Mouse (Mus musculus) urinary bladder, postnatal 4 days (tissue): ENCODE results near the gene Kcnq5.
"Not testable (repeated sequence)": the region's sequence is repeated elsewhere in the genome, so short reads cannot be mapped to it uniquely, and the experiment has no call there.

ENCODE experiments used
- DNase-seq, 2 experiments: peaks; one replicate each; pipeline ENCODE4 v3.0.0; 2021 to 2022; ENCODE audit warnings: low spot score in 2 of 2

The Kcnq5 gene

DNA sequence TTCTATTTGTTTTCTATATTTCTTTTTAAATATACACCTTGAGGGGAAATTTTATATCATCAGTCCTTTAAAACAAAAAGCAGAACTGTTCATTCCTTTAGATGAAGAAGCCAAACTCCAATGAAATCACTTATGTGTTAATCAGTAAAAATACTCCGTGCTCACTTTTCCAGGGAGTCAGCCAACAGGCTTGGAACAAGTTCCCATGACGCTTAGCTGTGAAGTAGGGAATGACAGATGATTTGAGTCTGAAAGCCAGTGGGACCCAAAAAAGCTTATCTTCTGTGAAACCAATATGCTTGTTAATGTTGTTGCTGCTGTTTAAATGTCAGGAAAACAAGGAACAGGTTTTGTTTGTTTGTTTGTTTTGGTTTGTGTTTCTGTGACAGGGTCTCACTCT is 326.3 kb downstream of the Kcnq5 start:
- DNase-seq, result no peak

DNA sequence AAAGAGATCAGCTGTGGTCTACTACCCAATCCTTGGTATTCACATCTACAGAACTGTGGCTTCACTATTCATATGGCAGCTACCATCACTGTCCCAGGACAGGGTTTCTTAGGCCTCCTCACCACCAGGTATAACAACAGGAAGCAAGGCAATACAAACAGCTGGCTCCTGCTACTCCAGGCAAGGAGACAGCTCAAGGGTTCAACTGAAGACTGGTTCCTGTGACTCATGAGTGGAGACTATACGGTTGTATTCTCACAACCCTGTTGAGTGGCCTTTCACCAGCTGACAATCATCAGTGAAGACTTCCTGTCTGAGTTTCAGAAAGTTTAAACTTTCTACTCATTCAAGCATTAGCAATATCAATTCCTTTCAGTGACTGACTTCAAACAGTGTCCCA is 327.7 kb downstream of the Kcnq5 start:
- DNase-seq, result no peak

DNA sequence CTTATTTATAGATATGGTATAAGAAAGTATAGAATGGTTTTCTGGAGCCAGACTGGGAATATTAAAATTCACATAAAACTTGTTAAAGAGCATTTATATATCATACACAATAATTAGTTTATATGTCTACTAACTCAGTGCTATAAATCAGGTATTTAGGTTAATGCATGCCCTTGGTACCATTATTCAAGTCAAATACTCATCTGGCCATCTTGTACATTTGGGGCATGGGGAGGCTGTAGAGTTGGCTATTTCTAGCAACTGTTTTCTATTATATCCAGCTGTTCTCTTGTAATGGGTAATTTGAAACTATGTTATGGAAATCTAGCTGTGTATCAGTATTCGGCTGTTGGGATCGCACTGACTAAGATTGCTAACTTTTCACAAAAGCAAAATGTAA is 339.3 kb downstream of the Kcnq5 start:
- no peak for DNase-seq

DNA sequence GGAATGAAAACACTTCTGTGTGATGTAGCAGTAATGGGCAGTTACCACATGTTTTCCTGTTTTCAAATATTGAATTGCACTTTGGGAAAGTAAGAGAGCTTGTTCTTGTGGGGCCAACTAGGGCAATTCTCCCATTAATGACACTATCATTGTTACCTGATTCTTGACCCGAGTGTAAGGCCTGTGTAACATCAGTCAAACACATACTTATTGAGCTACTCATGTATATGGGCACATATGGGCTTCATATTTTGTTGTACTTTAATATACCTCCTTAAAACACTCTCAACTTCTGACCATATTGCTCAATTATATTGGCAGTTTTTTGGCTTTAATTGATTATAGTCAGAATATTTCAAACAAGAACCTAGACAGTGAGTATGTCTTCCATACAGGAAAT is 339.7 kb downstream of the Kcnq5 start:
- DNase-seq, result no peak

DNA sequence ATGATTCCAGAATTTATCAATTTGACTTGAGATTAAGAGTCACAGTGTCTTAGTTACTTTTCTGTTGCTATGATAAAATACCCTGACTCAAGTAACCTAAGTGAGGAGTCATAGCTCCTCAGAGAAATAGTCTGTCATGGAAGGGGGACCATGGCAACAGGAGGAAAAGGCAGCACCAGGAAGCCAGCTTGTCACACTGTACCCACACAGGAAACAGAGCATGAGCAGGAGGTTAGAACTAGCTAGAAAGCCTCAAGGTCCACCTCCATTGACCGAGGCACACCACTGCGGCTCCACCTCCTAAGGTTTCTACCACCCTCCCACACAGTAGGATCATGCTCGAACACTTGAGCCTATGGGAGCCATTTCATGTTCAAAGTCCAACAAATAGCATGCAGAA is 343.0 kb downstream of the Kcnq5 start:
- no peak for DNase-seq

DNA sequence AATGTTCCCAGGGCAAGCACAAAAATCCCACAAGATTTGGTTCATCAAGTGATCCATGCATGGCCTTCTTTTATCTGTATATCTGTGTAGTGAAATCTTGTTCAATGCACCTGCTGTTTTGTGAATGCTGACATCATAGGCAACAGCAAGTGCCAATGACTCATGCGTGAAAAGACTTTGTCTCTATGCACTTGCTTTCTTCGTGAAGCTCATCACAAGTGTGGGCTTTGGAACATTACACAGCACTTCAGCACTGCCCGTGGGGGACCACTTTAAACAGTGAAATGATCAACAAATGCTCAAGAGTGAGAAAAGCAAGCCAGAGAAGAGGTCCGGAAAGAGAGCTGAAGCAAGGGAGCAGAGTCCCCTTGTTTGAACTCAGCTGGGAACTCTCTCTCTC is 345.1 kb downstream of the Kcnq5 start:
- no peak for DNase-seq

DNA sequence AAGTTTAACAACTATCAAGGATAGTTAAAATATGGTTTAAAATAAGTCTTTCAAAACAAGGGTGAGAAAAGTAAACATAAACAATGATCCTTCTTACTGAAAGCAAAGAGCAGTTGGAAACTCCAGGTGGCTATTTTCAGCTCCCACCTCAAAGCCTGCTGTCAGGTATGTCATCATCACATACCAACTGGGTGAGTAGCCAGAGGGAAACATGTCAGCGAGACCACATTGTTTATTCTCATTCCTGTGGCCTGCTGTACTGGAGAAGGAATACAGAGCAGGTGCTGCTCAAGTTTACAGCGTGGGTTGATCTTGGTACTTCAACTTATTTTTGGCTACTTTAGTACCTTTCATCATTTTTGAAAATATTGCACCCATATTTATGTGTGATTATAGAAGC is 347.8 kb downstream of the Kcnq5 start:
- DNase-seq, result no peak

DNA sequence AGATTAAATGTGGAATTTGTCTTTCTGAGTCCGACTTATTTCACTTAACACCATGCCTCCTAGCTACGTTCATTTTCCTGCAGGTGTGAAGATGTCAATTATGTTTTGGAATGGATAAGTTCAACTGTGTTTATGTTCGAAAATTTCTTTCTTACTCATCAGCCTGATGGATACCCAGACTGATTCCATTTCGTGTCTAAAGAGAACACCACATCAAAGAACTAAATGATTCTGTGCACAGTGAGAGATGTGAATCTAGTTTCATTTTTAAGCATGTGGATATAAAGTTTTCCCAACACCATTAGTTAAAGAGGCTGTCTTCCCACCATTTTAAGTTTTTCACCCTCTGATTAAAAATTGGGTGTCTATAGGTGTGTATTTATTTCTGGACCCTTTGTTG is 357.7 kb downstream of the Kcnq5 start:
- DNase-seq, result no peak

DNA sequence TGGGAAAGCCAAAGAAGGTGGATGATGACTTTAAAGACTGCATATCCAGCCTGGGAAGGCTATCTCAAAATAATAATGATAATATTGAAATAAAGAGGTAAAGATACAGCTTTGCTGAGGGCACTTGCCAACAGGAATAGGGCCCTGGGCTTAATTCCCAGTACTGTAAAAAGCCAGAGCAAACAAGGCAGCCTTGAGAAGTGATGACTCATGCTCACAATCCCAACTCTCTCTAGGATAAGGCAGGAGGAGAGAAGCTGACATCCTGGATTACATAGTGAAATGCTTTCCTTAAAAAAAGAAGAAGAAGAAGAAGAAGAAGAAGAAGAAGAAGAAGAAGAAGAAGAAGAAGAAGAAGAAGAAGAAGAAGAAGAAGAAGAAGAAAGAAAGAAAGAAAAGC is 359.2 kb downstream of the Kcnq5 start:
- no peak for DNase-seq

DNA sequence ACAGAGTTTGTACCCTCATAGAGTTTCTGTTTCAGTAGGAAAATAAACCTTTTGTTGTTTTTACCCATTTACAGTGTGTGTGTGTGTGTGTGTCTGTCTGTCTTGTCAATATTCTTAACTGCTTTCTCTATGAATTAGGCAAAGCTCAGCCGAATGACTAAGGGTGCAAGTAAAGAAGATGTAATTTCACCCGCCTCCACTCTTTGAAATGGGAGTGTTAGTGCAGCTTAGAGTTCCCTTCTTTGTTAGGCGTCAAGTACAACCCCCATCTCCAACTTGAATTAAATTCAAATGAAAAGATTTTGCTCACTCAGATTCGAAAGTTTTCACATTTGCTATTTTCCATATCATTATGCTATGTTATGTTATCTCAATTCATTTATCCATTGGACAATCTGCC is 361.1 kb downstream of the Kcnq5 start:
- no peak for DNase-seq

DNA sequence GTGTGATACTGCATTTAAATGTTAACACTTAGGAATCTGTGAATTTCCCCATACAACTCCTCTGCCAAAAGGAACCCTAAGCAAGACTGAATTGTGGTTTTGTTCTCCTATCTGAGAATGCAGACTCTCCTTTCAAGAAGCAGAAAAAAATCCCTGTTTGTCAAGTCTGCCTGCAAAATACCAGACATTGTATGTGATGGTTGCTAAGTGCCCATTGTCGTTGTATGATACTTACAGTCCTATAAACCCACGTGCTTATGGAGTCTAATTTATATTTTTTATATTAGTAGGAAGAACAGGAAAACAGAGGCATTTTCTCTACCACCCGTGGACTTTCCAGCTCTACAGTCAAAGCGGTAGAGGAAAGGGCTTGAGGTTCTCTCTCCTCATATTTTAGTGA is 367.9 kb downstream of the Kcnq5 start:
- DNase-seq, result no peak

DNA sequence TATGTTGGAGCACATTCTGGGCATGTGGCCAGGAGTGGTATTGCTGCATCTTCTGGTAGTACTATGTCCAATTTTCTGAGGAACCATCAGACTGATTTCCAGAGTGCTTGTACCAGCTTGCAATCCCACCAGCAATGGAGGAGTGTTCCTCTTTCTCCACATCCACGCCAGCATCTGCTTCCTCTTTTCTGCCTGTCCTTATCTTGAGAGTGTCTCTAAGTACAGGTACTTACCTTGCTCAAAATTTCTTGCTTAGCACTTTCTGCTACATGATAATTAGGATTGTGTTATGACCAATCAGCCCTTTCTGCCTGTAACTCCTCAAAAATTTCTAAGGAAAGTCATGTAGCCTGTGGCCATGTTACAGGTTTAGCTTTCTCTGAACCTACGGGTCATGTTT is 394.3 kb downstream of the Kcnq5 start:
- not testable (repeated sequence) for DNase-seq

DNA sequence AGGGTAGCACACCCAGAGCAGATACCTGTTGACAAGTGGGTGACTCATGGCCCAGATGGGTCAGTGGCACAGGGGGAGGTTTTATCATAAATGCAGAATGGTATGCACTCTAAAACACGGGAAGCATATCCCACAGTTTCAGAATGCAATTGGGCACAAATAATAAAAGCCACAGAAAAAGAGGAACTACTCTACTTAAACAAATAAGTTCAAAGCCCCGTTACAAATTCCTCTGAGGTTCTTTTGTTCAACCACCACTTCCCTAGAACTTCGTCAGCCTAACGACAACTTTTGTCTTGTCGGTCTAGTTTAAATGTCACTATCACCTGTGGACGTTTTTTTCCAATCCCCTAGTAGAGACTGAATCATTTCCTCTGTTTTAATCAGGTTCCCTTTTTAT is 407.1 kb downstream of the Kcnq5 start:
- DNase-seq, result no peak

DNA sequence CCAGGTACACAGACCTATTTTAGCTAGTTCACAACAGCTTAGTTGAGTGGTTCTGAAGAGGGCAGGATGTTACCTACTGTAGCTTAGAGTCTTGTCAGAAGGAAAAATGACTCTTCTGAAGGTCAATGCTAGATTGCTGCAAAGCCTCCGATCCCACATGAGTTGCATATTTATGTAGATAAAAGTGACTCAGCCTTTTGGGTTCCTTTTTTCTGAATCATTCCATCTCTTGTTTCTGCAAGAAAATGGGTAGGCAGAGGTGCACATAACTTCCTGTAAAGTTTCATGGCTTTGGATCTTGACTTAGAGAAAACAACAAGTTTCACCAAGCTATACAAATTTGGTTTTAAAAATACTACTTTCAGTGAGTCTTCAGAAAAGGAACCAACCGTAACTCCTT is 409.0 kb downstream of the Kcnq5 start:
- DNase-seq, result no peak

DNA sequence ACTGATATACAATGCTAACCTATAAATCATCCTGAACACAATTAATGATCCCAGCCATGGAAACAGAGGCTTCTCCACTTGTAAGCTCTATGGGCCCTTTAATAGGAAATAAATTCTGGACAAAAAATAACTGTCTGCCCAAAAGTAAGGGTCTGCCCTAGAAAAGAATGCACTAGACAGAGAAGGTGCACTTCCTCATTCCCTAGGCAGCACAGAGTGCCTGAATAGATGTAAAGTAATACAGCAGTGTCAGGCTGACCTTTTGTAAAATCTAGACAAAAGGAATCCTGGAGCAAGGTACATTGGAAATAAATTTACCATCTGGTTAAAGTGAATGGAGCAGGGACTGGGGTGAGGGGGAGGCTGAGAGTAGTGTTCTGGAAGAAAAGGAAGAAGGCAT is 417.8 kb downstream of the Kcnq5 start:
- no peak for DNase-seq

DNA sequence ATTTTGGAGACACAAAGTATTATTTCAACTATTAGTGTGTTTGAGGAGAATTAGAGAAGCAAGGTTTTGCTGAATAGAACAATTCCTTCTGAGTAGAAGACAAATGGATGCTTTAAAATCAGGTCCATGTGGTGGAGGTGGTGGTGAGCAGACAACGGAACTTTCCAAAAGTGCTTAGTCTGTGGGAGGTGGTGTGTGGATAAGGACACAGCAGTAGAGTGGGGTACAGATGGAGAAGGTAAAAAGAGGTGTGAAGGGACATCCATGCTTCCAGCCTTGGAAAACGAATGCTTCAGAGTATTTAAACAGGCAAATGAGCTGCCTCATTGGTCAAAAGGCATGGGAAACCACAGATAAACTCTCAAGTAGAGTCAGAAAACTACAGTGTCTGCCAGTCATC is 422.3 kb downstream of the Kcnq5 start:
- no peak for DNase-seq

DNA sequence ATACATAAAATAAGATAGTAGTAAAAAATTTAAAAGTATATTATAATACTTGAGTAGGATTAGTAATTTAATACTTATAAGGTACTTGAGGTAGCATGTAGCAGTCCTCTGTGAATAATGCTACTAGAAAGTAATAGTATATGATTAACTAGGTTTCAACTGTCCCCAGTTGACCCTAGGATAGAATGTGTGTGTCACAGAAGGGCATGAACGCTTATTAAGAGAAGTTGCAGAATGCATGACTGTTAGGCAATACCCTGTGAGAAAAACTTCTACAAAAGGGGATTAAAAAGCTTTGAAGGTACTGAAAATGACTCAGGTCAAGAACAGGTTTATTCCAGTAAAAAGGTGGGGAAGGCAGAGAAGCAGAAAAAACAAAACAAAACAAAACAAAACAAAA is 430.9 kb downstream of the Kcnq5 start:
- DNase-seq, result no peak

DNA sequence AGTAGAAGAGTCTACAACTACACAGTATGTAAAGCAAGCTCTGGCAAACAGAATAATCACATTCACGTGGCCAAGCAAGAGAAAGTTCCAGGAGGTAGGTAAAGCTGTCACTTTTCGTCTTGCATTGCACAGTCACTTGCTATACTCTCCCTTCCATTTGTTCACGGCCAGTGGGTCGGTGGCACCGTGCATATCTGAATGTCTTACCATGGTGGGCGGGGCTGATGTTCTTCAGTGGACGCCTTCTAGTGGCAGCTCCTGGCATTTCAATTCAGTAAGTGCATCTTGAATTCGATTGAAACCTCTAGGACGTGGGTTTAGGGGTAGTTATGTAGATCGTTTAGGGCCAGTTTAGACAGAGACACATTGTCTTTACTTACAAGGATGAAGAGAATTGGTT is 439.7 kb downstream of the Kcnq5 start:
- DNase-seq, result no peak

DNA sequence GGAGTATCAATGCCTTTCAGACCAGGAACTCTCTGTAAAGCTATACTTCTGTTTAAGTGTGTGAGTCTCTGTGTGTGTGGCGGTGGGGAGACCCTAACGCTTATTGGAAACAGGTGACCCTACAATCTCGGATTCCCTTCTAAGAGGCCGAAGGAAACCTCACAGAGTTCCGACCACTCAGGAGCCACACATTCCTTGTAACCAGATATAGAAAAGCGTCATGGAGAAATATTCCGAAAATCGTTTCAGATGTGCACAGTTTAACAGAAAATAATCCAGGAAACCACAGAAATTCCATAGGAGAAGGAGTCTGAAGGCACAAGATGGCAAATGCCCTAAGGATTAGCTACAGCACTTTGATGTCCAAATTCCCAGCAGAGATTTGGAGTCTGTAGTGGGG is 440.3 kb downstream of the Kcnq5 start:
- DNase-seq, result no peak

DNA sequence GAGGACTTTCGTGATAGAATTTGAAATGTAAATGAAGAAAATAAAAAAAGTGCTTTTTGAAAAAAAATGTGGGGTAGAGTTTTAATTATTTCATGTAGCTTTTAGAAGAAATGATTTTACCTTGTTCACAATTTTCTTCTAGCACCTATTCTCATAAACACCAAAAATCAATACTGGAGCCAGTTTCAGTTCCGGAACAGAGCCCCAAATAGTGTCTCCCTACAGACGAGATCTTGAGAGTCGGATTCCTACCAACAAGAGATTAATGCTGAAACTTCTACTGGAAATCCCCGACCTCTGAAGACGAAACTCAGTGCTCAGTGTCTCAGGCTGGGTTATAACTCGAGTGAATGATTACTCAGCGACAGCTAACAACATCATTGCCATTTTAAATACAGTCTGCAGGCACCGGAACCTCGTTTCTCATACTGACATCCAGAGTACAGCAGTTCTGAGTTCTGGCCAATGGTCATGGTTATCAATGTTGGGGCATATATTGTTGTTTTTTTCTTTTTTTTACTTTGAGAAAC is 441.6 kb downstream of the Kcnq5 start:
- no peak for DNase-seq

DNA sequence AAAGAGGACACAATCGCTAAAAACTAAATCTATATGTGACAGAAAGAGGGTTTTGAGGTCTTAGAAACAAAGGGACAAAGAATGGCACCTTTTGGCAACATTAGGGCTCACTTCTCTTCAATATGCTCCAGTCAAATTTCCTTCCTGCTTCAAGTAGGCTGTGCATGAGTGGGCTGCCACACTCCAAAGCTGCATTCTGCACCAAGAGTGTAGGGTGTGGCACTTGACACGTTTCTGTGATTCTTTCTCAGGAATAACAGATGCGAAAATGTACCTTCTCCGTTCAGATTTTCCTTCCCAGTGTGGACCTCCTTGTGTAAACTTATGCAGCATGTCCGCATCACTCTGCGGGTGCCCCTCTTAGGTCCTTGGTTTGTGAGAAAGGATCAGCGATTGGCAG is 455.1 kb downstream of the Kcnq5 start:
- DNase-seq, result no peak

DNA sequence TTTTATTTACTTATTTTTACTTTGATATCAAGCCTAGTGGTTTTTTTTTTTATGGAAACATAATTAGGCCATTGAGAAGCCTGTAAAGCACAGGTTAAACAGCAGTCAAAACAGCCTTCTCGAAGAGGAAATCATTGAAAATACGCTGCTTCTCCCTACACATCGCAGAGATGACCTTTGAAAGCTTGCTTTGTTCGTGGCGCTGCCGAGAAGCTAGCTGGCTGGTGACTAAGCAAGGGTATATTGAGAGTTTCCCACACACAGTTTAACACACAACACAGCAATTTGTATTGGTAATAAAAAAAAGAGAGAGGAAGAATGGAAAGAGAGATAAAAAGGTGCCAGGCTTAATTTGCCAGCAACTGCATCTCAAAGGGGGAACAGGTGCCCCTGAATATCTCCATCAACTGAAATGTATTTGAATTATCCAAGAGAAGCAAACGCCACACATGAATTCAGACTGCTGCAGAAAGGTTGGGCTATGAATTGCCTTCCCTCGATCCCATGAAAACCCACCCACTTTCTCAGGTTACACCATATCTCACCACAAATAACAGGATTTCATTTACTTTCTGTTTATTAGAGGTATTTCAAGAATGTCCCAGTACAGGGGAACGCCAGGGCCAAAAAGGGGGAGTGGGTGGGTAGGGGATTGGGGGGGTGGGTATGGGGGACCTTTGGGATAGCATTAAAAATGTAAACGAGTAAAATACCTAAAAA is 461.8 kb downstream of the Kcnq5 start:
- no peak for DNase-seq

DNA sequence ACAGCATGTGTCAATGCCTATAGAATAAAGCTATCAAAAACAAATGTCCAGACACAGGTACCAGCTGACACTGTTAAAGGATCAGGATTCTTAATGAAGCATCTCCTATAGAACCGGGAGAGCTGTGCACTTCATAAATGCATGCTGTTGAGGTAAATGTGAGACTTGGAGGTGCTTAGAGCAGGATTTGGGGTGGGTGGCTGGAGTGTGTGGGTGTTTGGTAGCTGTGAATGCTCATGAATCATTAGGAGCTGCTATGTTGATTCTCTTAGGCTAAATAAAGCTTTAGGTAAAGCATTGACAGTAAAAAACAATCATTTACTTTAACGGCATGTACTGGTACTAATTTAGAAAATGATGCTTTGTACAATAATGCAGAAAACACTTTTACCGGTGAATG is 465.4 kb downstream of the Kcnq5 start:
- no peak for DNase-seq

DNA sequence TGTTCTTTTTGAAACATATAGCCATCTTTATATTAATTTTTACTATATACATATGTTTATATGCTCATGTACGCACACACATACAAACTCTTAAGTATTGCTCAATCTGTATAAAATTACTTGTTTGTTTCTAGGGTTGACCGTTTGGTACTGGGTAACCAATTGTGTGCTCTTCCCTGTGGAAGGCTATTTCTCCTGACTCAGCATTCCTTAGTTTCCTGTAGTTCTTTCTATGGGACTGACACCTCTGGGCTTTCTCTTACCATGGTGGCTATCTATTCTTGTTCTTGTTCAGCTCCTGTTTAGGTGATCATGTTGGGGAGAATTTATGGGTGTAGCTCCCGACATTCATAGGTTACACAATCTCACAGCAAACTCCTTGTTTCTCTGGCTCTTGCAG is 473.1 kb downstream of the Kcnq5 start:
- DNase-seq, result no peak
